Mouse (Mus musculus) C2C12 (cell line): Measurements from ENCODE around the gene Sult2b1.

Experiments
- CEBPB ChIP-seq: IDR thresholded peaks from one replicate; pipeline ENCODE4 v1.6.1; 2011; ENCODE audit warnings: low read depth, mild to moderate bottlenecking, control low read depth, moderate library complexity
- CTCF ChIP-seq: IDR thresholded peaks from one replicate; pipeline ENCODE4 v1.5.1; 2011; ENCODE audit not compliant: control insufficient read depth, insufficient read depth, insufficient read length
- FOSL1 ChIP-seq: IDR thresholded peaks from one replicate; pipeline ENCODE4 v1.8.0; 2011; ENCODE audit warnings: mild to moderate bottlenecking, low read length; ENCODE audit not compliant: poor library complexity, insufficient read depth, severe bottlenecking
- MAX ChIP-seq: IDR thresholded peaks from one replicate; pipeline ENCODE4 v1.6.1; 2011; ENCODE audit warnings: mild to moderate bottlenecking, control low read depth
- MYOD1 ChIP-seq: IDR thresholded peaks from one replicate; pipeline ENCODE4 v1.6.1; 2011; ENCODE audit warnings: low read depth; ENCODE audit not compliant: control insufficient read depth, insufficient read length
- MYOG ChIP-seq: IDR thresholded peaks from one replicate; pipeline ENCODE4 v1.6.1; 2011; ENCODE audit not compliant: control insufficient read depth, insufficient read length; ENCODE audit errors: extremely low read depth
- USF1 ChIP-seq: IDR thresholded peaks from one replicate; pipeline ENCODE4 v1.6.1; 2011; ENCODE audit warnings: low read depth, mild to moderate bottlenecking, control low read depth, moderate library complexity

- TF ChIP-seq USF1 (no peak), MYOG (no peak), CTCF (no peak), MAX (no peak), CEBPB (no peak), MYOD1 (no peak), FOSL1 (no peak)
Observed at GRCm38 (mm10) chr7:45689800-45690199, 94.7 kb downstream of the Sult2b1 start.
